Mouse (Mus musculus) kidney, postnatal 10 days (tissue): ENCODE results near the gene Cdh26.

Experiments used
- DNase-seq: peaks from one replicate; pipeline ENCODE4 v3.0.0; 2021; ENCODE audit warnings: mixed read lengths

Cdh26 gene

GRCm38 (mm10) chr2:178449386-178449785, 19.1 kb downstream of the Cdh26 start:
- DNase-seq, result no peak

DNA sequence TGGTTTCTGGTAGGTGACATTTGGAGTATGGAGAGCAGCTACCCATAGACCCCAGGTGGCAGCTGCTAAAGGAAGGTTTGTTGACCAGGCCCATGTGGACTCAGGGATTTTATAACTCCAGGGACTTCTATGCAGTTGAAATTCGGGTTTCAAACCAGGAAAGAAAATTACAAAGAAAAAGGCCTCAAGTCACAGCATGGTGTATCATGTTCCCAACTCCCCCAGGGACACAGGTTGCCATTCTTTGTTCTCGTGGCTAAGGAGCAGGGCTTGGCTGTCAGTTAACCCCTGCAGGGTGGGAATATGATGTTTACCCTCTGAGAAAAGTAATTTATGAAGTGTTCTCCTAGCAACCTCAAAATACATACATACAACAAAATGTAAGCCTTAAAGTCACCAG, 19.9 kb downstream of the Cdh26 start:
- no peak for DNase-seq

- DNase-seq, result no peak
Measured at GRCm38 (mm10) chr2:178450961-178451360, 20.6 kb downstream of the Cdh26 start.

- peak; percentile 46 for DNase-seq
Measured at GRCm38 (mm10) chr2:178454664-178455516, 24.6 kb downstream of the Cdh26 start.

- no peak for DNase-seq
Measured at GRCm38 (mm10) chr2:178457414-178457813, 27.1 kb downstream of the Cdh26 start.

GRCm38 (mm10) chr2:178460353-178460752, 30.0 kb downstream of the Cdh26 start:
- no peak for DNase-seq

GRCm38 (mm10) chr2:178471546-178472480, 41.5 kb downstream of the Cdh26 start:
- no peak for DNase-seq

- no peak for DNase-seq
Measured at GRCm38 (mm10) chr2:178473916-178474315, 43.6 kb downstream of the Cdh26 start.

GRCm38 (mm10) chr2:178477228-178477627, 46.9 kb downstream of the Cdh26 start:
- DNase-seq, result no peak

- no peak for DNase-seq
Measured at GRCm38 (mm10) chr2:178479011-178479410, 48.7 kb downstream of the Cdh26 start.

- DNase-seq, result no peak
Measured at GRCm38 (mm10) chr2:178480932-178481331, 50.6 kb downstream of the Cdh26 start.

- DNase-seq, result no peak
Measured at GRCm38 (mm10) chr2:178483462-178483861, 53.1 kb downstream of the Cdh26 start.

- no peak for DNase-seq
Measured at GRCm38 (mm10) chr2:178488276-178488675, 57.9 kb downstream of the Cdh26 start.

GRCm38 (mm10) chr2:178490245-178490920, 60.1 kb downstream of the Cdh26 start:
- no peak for DNase-seq

DNA sequence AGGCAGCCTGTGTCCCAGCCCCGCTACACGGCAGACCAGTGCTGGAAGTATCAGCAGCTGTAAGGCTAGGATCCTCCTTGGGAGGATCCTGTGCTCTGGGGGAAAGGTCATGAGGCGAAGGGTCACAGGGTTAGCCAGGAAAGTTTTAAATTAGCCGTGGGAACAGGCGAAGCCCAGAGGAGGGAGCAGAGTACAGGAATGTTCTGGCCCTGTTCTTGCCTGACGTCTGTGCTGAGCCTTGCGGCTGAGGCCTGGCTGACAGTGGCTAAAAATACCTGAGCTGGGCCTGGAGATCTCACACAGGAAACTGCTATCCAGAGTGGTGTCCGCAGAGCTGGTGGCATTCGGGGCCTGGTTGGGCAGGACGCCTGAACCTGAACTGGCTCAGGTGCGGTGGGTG, 63.7 kb downstream of the Cdh26 start:
- peak; percentile 61 for DNase-seq

DNA sequence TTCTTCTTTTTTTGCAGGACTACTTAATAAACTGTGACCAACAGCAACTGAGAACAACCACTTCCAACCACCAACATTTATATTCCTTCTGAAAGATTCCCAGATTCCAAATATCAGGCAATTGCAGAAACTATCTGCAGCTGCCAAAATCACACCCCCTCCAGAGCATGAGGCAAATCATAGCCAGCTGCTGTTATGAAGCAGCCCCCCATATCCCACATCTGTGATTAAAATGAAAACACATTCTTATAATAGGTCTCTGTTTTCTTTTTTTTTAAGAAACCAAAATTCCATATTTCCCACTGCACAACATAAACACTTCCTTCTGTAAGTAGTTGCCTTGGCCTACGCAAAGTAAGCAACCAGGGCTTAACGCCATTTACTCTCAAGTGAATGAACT, 65.5 kb downstream of the Cdh26 start:
- no peak for DNase-seq

DNA sequence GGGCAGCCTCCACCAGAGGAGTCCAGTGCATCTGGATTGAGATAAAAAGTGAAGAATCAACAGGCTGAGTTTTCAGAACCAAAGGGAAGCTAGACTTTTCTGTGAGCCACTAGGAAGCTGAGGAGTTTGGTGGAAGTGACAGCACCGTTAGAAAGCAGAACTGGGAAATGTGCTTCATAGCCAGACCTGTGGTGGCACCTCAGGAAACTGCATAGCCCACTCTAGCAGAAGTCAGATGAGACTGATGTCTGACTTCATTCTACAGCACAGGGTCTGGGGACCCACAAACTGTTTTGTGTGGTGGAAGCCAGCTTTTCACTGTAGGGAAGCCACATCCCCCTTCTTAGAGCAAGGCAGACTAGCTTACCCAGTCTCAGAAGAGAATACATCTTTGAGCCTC, 67.6 kb downstream of the Cdh26 start:
- no peak for DNase-seq

DNA sequence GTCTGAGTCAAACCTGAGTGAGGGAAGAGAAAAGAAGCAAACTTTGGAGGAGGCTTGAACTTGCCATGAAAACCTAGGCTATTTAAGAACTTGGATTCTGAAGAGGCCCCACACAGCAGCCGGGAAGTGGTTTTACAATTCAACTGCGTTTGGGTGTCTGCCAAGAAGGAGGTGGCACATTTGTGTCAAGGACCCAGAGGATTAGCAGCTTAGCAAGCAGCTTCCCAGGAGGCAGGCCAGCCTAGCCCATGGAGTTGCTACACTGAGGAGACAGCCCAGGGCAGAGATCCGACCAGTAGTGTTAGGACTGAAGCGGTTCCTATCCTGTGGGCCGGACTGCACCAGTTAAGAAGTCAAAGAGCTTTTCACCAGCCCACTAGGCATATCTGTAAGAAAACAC, 68.1 kb downstream of the Cdh26 start:
- DNase-seq, result peak; percentile 63

GRCm38 (mm10) chr2:178502469-178502868, 72.1 kb downstream of the Cdh26 start:
- DNase-seq, result no peak

- DNase-seq, result peak; percentile 16
Measured at GRCm38 (mm10) chr2:178506056-178506455, 75.7 kb downstream of the Cdh26 start.

DNA sequence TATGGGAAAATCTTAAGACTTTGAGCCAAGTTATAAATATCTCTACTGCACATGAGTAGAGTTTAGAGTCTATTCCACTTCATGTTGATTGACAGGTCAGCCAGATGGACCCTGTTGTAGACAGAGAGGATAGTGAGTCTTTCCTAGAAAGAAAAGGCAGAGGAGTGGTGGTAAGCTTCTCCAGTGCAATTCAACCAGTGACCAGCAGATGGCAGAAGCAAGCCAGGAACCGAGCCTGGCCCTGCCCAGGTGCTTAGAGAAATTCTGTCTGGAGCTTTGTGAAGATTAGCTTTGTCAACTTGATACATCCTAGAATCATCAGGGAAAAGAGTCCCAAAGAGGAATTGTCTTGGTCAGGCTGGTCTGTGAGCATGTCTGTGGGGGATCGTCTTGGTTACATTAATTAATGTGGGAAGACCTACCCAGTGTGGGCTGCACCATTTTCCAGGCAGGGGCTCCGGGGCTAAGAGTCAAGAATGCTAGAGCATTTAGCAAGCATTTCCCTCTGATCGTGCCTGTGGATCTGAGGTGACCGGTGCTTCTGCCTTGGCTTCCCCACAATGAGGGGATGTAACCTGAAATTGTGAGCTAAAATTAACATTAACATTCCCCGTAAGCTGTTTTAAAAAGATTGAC, 77.2 kb downstream of the Cdh26 start:
- DNase-seq, result peak; percentile 86

- DNase-seq, result peak; percentile 13
Measured at GRCm38 (mm10) chr2:178508279-178508678, 77.9 kb downstream of the Cdh26 start.

- no peak for DNase-seq
Measured at GRCm38 (mm10) chr2:178513043-178513442, 82.7 kb downstream of the Cdh26 start.
